In genomic region chr3:129830626-129831025, GRCm38 (mm10) we compare ENCODE assay signal across 8 mouse cellular contexts. TPM values are rescaled to one million over a fixed set of nuclear protein-coding genes. Genes with fewer than 3 reads are reported as not detected.
DNase-seq lines count a peak whose midpoint lies in the region; ATAC-seq and TF ChIP-seq lines count a peak whose summit lies in the region.

No protein-coding gene starts in this region.

- intact Hi-C loops in left cerebral cortex, adult 2 months (cut with DNase I): loop anchor here (1.0 to 2.0 kb wide), 2 partner anchors 48 to 230 kb away; partner anchors contain the start of genes Pla2g12a and Sec24b
- intact Hi-C loops in left cerebral cortex, postnatal 14 days (cut with DNase I): loop anchor here (2.0 to 5.0 kb wide), 2 partner anchors 48 to 232 kb away; partner anchors contain the start of genes Pla2g12a and Sec24b

- no peaks in the 10 kb centered on the region for H3K27me3 ChIP-seq in liver, embryonic 11.5 days (replicated peaks; ENCODE audit: control insufficient read depth, insufficient read depth, low read length)
- H3K27me3 ChIP-seq in midbrain, postnatal 0 days (ENCODE audit: insufficient read depth, low read length): no peaks in the 10 kb centered on the region; the same call in 1 of the 2 replicates

- H3K36me3 ChIP-seq in liver, embryonic 11.5 days (ENCODE audit: control insufficient read depth, insufficient read depth, low read length): peaks cover 15% of the 10 kb centered on the region
- H3K36me3 ChIP-seq in midbrain, postnatal 0 days (ENCODE audit: insufficient read depth, low read length): peaks cover under 1% of the 10 kb centered on the region; the same call in 1 of the 2 replicates

- H3K4me3 ChIP-seq in left cerebral cortex, adult 2 months: peak overlapping the region; percentile 98
- H3K4me3 ChIP-seq in bone marrow macrophage, adult 2 months (ENCODE audit: insufficient read depth, low read length): peak overlapping the region; percentile 90
- H3K4me3 ChIP-seq in liver, embryonic 11.5 days (ENCODE audit: low read depth, low read length): peak overlapping the region; percentile 94
- peak overlapping the region; percentile 89 for H3K4me3 ChIP-seq in midbrain, postnatal 0 days (ENCODE audit: low read depth, low read length)

- DNase-seq in left cerebral cortex, adult 2 months (ENCODE audit: extremely low spot score in 1 of 2, low spot score in 2 of 2): peak in 1 of 2 experiments; percentile 42
- DNase-seq in left cerebral cortex, postnatal 14 days (ENCODE audit: low spot score in 2 of 2): no peak
- peak; percentile 69 for DNase-seq in liver, embryonic 11.5 days (ENCODE audit: low spot score)
- no peak for DNase-seq in midbrain, postnatal 0 days (ENCODE audit: low spot score)
- no peak for DNase-seq in frontal cortex, postnatal 14 days (ENCODE audit: low spot score in 2 of 2)
- DNase-seq in cerebellum, postnatal 4 days (ENCODE audit: low spot score in 2 of 2): no peak

- ATAC-seq in granulocyte monocyte progenitor cell, adult 5-6 weeks (replicated peaks; ENCODE audit: poor library complexity, severe bottlenecking): peak; percentile 40
- ATAC-seq in liver, embryonic 11.5 days (replicated peaks; ENCODE audit: low FRiP score): peak; percentile 18
- no peak for ATAC-seq in midbrain, postnatal 0 days (ENCODE audit: low FRiP score)

- peak overlapping the region; percentile 89 for H3K4me2 ChIP-seq in liver, embryonic 11.5 days
- H3K4me2 ChIP-seq in midbrain, postnatal 0 days (ENCODE audit: low read depth, low read length, poor library complexity, severe bottlenecking): peak overlapping the region; percentile 62

- peak overlapping the region; percentile 94 for H3K9ac ChIP-seq in liver, embryonic 11.5 days (ENCODE audit: low read depth, low read length)
- H3K9ac ChIP-seq in midbrain, postnatal 0 days (replicated peaks; ENCODE audit: low read length, poor library complexity, severe bottlenecking): peak overlapping the region; percentile 75

- H3K9me3 ChIP-seq in liver, embryonic 11.5 days (ENCODE audit: control insufficient read depth, low read length): no peaks in the 10 kb centered on the region
- no peaks in the 10 kb centered on the region for H3K9me3 ChIP-seq in midbrain, postnatal 0 days (ENCODE audit: low read length)

- WGBS in liver, embryonic 11.5 days: under 1% methylated on average over 45 of the region's 45 CpGs
- WGBS in midbrain, postnatal 0 days: 1% methylated on average over 29 of the region's 45 CpGs

- TF ChIP-seq CTCF in left cerebral cortex, adult 2 months (IDR thresholded peaks at IDR 0.05): no peak
- no peak for TF ChIP-seq CTCF in bone marrow macrophage, adult 2 months (IDR thresholded peaks at IDR 0.05; ENCODE audit: low read depth, low read length)
- no peak for TF ChIP-seq CTCF in midbrain, postnatal 0 days (IDR thresholded peaks at IDR 0.05)

- no peak for TF ChIP-seq POLR2A in bone marrow macrophage, adult 2 months (IDR thresholded peaks at IDR 0.05; ENCODE audit: borderline replicate concordance, low read depth, low read length)

- peaks cover 8% of the 10 kb centered on the region for H3K4me1 ChIP-seq in bone marrow macrophage, adult 2 months (ENCODE audit: control insufficient read depth, insufficient read depth, low read length)
- peaks cover 11% of the 10 kb centered on the region for H3K4me1 ChIP-seq in liver, embryonic 11.5 days (replicated peaks; ENCODE audit: control insufficient read depth, insufficient read depth, low read length)
- peaks cover 8% of the 10 kb centered on the region; the same call in 1 of the 2 replicates for H3K4me1 ChIP-seq in midbrain, postnatal 0 days (ENCODE audit: insufficient read depth, low read length)

- H3K27ac ChIP-seq in left cerebral cortex, adult 2 months: peak overlapping the region; percentile 90
- H3K27ac ChIP-seq in bone marrow macrophage, adult 2 months (ENCODE audit: insufficient read depth, low read depth, low read length): peak overlapping the region; percentile 92
- peak overlapping the region; percentile 86 for H3K27ac ChIP-seq in liver, embryonic 11.5 days (ENCODE audit: low read depth, low read length)
- H3K27ac ChIP-seq in midbrain, postnatal 0 days (ENCODE audit: low read depth, low read length): peak overlapping the region; percentile 91

RNA-seq across cellular contexts. Expression of gene Gar1, which starts 0.6 kb away (rescaled TPM):
- total RNA-seq in left cerebral cortex, adult 2 months (2021): 10 to 100 TPM; 49.9 to 55.7 TPM
- 10 to 100 TPM; 41.1 to 48.8 TPM for total RNA-seq in left cerebral cortex, postnatal 14 days (2021)
- 17.6 and 21.1 TPM in 2 replicates for polyA plus RNA-seq in bone marrow macrophage, adult 2 months (2012; ENCODE audit: insufficient read depth, insufficient read length, missing spikeins)
- total RNA-seq in granulocyte monocyte progenitor cell, adult 5-6 weeks (2014; fragmentation: Nextera tagmentation): 137 and 179 TPM in 2 replicates
- total RNA-seq in granulocyte monocyte progenitor cell, adult 5-6 weeks (2017): 23.3 and 26.8 TPM in 2 replicates
- polyA plus RNA-seq in liver, embryonic 11.5 days (2014; fragmentation: Nextera tagmentation; extraction: Ambion mirVana): 56.9 and 67.7 TPM in 2 replicates
- total RNA-seq in midbrain, postnatal 0 days (2014; rRNA removed): 1.9 and 2.1 TPM in 2 replicates
- polyA plus RNA-seq in midbrain, postnatal 0 days (2015; fragmentation: Nextera tagmentation; extraction: Ambion mirVana): 27.3 and 32.6 TPM in 2 replicates

RNA-seq across cellular contexts. Expression of gene Cfi, which starts 5.1 kb away (rescaled TPM):
- not detected for total RNA-seq in left cerebral cortex, adult 2 months (2021)
- total RNA-seq in left cerebral cortex, postnatal 14 days (2021): not detected
- polyA plus RNA-seq in bone marrow macrophage, adult 2 months (2012; ENCODE audit: insufficient read depth, insufficient read length, missing spikeins): not detected in 2 replicates
- total RNA-seq in granulocyte monocyte progenitor cell, adult 5-6 weeks (2014; fragmentation: Nextera tagmentation): not detected in 2 replicates
- not detected in 2 replicates for total RNA-seq in granulocyte monocyte progenitor cell, adult 5-6 weeks (2017)
- 72.0 and 79.6 TPM in 2 replicates for polyA plus RNA-seq in liver, embryonic 11.5 days (2014; fragmentation: Nextera tagmentation; extraction: Ambion mirVana)
- total RNA-seq in midbrain, postnatal 0 days (2014; rRNA removed): 1.2 TPM in 1 of 2 replicates, not detected in the other
- 0.33 and 0.42 TPM in 2 replicates for polyA plus RNA-seq in midbrain, postnatal 0 days (2015; fragmentation: Nextera tagmentation; extraction: Ambion mirVana)

RNA-seq across cellular contexts. Expression of gene Rrh, which starts 8.2 kb away (rescaled TPM):
- under 1 TPM; 0.57 to 0.96 TPM for total RNA-seq in left cerebral cortex, adult 2 months (2021)
- total RNA-seq in left cerebral cortex, postnatal 14 days (2021): under 1 TPM; 0.30 to 0.64 TPM
- 0.27 and 0.50 TPM in 2 replicates for polyA plus RNA-seq in bone marrow macrophage, adult 2 months (2012; ENCODE audit: insufficient read depth, insufficient read length, missing spikeins)
- total RNA-seq in granulocyte monocyte progenitor cell, adult 5-6 weeks (2014; fragmentation: Nextera tagmentation): not detected in 2 replicates
- 0.31 TPM in 1 of 2 replicates, not detected in the other for total RNA-seq in granulocyte monocyte progenitor cell, adult 5-6 weeks (2017)
- polyA plus RNA-seq in liver, embryonic 11.5 days (2014; fragmentation: Nextera tagmentation; extraction: Ambion mirVana): 0.25 TPM in 1 of 2 replicates, not detected in the other
- total RNA-seq in midbrain, postnatal 0 days (2014; rRNA removed): 1.1 and 1.2 TPM in 2 replicates
- 0.36 TPM in 1 of 2 replicates, not detected in the other for polyA plus RNA-seq in midbrain, postnatal 0 days (2015; fragmentation: Nextera tagmentation; extraction: Ambion mirVana)

RNA-seq across cellular contexts. Expression of gene Lrit3, which starts 26.8 kb away (rescaled TPM):
- under 1 TPM in 1 of 2 experiments, not detected in 1; 0.14 TPM for total RNA-seq in left cerebral cortex, adult 2 months (2021)
- total RNA-seq in left cerebral cortex, postnatal 14 days (2021): not detected
- not detected in 2 replicates for polyA plus RNA-seq in bone marrow macrophage, adult 2 months (2012; ENCODE audit: insufficient read depth, insufficient read length, missing spikeins)
- total RNA-seq in granulocyte monocyte progenitor cell, adult 5-6 weeks (2014; fragmentation: Nextera tagmentation): not detected in 2 replicates
- total RNA-seq in granulocyte monocyte progenitor cell, adult 5-6 weeks (2017): not detected in 2 replicates
- not detected in 2 replicates for polyA plus RNA-seq in liver, embryonic 11.5 days (2014; fragmentation: Nextera tagmentation; extraction: Ambion mirVana)
- not detected in 2 replicates for total RNA-seq in midbrain, postnatal 0 days (2014; rRNA removed)
- not detected in 2 replicates for polyA plus RNA-seq in midbrain, postnatal 0 days (2015; fragmentation: Nextera tagmentation; extraction: Ambion mirVana)

RNA-seq across cellular contexts. Expression of gene Pla2g12a, which starts 47.8 kb away (rescaled TPM):
- 10 to 100 TPM; 17.6 to 17.9 TPM for total RNA-seq in left cerebral cortex, adult 2 months (2021)
- total RNA-seq in left cerebral cortex, postnatal 14 days (2021): 10 to 100 TPM; 16.8 to 18.2 TPM
- 8.8 and 11.8 TPM in 2 replicates for polyA plus RNA-seq in bone marrow macrophage, adult 2 months (2012; ENCODE audit: insufficient read depth, insufficient read length, missing spikeins)
- total RNA-seq in granulocyte monocyte progenitor cell, adult 5-6 weeks (2014; fragmentation: Nextera tagmentation): 13.4 and 30.8 TPM in 2 replicates
- total RNA-seq in granulocyte monocyte progenitor cell, adult 5-6 weeks (2017): 14.1 and 20.9 TPM in 2 replicates
- 164 and 179 TPM in 2 replicates for polyA plus RNA-seq in liver, embryonic 11.5 days (2014; fragmentation: Nextera tagmentation; extraction: Ambion mirVana)
- total RNA-seq in midbrain, postnatal 0 days (2014; rRNA removed): 22.1 and 45.9 TPM in 2 replicates
- 55.4 and 55.6 TPM in 2 replicates for polyA plus RNA-seq in midbrain, postnatal 0 days (2015; fragmentation: Nextera tagmentation; extraction: Ambion mirVana)
